Mouse (Mus musculus) gastrocnemius, postnatal 14 days (tissue): ENCODE data around the gene Eng. TPM values are rescaled to one million over a fixed set of nuclear protein-coding genes. Genes with fewer than 3 reads are reported as not detected.

Experiments used
- DNase-seq: peaks from one replicate; pipeline ENCODE4 v3.0.0; 2021; ENCODE audit warnings: mixed read lengths
- intact Hi-C: fragments of 180-260 bp; cut with DNase I; formaldehyde crosslinking; loops from one replicate; pipeline ENCODE4 v1.15.1; 2025; ENCODE audit warnings: low total_unique reads
- total RNA-seq, 2 experiments: library from RNA; stranded (reverse); gene quantifications; 2 replicates each; pipeline ENCODE4 v1.2.3; 2021

The Eng gene
- total RNA-seq, 2 experiments from 2014 or later = 46.8 to 49.3 TPM

GRCm38 (mm10) chr2:32618051-32618450 lies 28.3 kb upstream of the Eng start:
- intact Hi-C loops = loop anchor here (5.0 kb wide), 1 partner anchor 36 kb away; no protein-coding TSS in a partner anchor
- no peak for DNase-seq

- peak; percentile 60 for DNase-seq
- intact Hi-C loops = no loop called here
Measured at GRCm38 (mm10) chr2:32620682-32621516, 25.5 kb upstream of the Eng start.

GRCm38 (mm10) chr2:32621517-32621859 lies 24.9 kb upstream of the Eng start, which contains the start of gene Ak1:
Gene Ak1 (plus strand): TSS chr2:32621758.
- intact Hi-C loops = no loop called here
- no peak for DNase-seq

GRCm38 (mm10) chr2:32624111-32624748 lies 22.2 kb upstream of the Eng start:
- intact Hi-C loops = no loop called here
- no peak for DNase-seq

- intact Hi-C loops = no loop called here
- DNase-seq = peak; percentile 85
Measured at GRCm38 (mm10) chr2:32625212-32625872, 21.1 kb upstream of the Eng start.

- intact Hi-C loops = no loop called here
- DNase-seq = peak; percentile 84
Measured at GRCm38 (mm10) chr2:32625873-32626694, 20.3 kb upstream of the Eng start.

- intact Hi-C loops = no loop called here
- no peak for DNase-seq
Measured at GRCm38 (mm10) chr2:32627266-32628043, 18.9 kb upstream of the Eng start.

- no peak for DNase-seq
- intact Hi-C loops = no loop called here
Measured at GRCm38 (mm10) chr2:32628044-32628550, 18.3 kb upstream of the Eng start.

GRCm38 (mm10) chr2:32628729-32629128 lies 17.7 kb upstream of the Eng start:
- peak; percentile 83 for DNase-seq
- intact Hi-C loops = no loop called here

GRCm38 (mm10) chr2:32629276-32629976 lies 17.0 kb upstream of the Eng start:
- intact Hi-C loops = no loop called here
- no peak for DNase-seq

GRCm38 (mm10) chr2:32630036-32630435 lies 16.4 kb upstream of the Eng start:
- DNase-seq = no peak
- intact Hi-C loops = loop anchor here (2.0 kb wide), 1 partner anchor 61 kb away; no protein-coding TSS in a partner anchor

- DNase-seq = no peak
- intact Hi-C loops = loop anchor here (2.0 kb wide), 1 partner anchor 60 kb away; no protein-coding TSS in a partner anchor
Measured at GRCm38 (mm10) chr2:32631046-32631445, 15.3 kb upstream of the Eng start.

- peak; percentile 82 for DNase-seq
- intact Hi-C loops = loop anchor here (2.0 kb wide), 1 partner anchor 59 kb away; no protein-coding TSS in a partner anchor
Measured at GRCm38 (mm10) chr2:32631737-32632394, 14.5 kb upstream of the Eng start.

- intact Hi-C loops = no loop called here
- DNase-seq = peak; percentile 47
Measured at GRCm38 (mm10) chr2:32633660-32634059, 12.7 kb upstream of the Eng start.

- DNase-seq = no peak
- intact Hi-C loops = no loop called here
Measured at GRCm38 (mm10) chr2:32634277-32635105, 11.9 kb upstream of the Eng start.

GRCm38 (mm10) chr2:32636617-32637016 lies 9.8 kb upstream of the Eng start:
- no peak for DNase-seq
- intact Hi-C loops = no loop called here
